Mouse (Mus musculus) gastrocnemius, postnatal 4 days (tissue): ENCODE measurements around the gene Zfp287. TPM values are rescaled to one million over a fixed set of nuclear protein-coding genes. Genes with fewer than 3 reads are reported as not detected.

Experiments used
- DNase-seq, 2 experiments: peaks; one replicate each; pipeline ENCODE4 v3.0.0; 2021 to 2022; ENCODE audit warnings: low spot score in 2 of 2, mixed read lengths in 2 of 2
- total RNA-seq, 2 experiments: library from RNA; stranded (reverse); gene quantifications; 2 replicates each; pipeline ENCODE4 v1.2.3; 2021

Gene Zfp287
- total RNA-seq, 2 experiments from 2014 or later: 3.6 to 4.7 TPM

- no peak for DNase-seq
These were observed 25.6 kb downstream of the Zfp287 start for GRCm38 (mm10) chr11:62706141-62706540.

GRCm38 (mm10) chr11:62701218-62701617 is 30.5 kb downstream of the Zfp287 start:
- DNase-seq: no peak

GRCm38 (mm10) chr11:62699749-62700148 is 32.0 kb downstream of the Zfp287 start:
- no peak for DNase-seq

- DNase-seq: no peak
These were observed 36.6 kb downstream of the Zfp287 start for GRCm38 (mm10) chr11:62695126-62695525.

GRCm38 (mm10) chr11:62693299-62694184 is 38.2 kb downstream of the Zfp287 start:
- peak in 1 of 2 experiments; percentile 21 for DNase-seq

- no peak for DNase-seq
These were observed 40.1 kb downstream of the Zfp287 start for GRCm38 (mm10) chr11:62691592-62691991.

- no peak for DNase-seq
These were observed 51.8 kb downstream of the Zfp287 start for GRCm38 (mm10) chr11:62679954-62680353.

- DNase-seq: no peak
These were observed 52.8 kb downstream of the Zfp287 start for GRCm38 (mm10) chr11:62678778-62679354.

- no peak for DNase-seq
These were observed 55.5 kb downstream of the Zfp287 start for GRCm38 (mm10) chr11:62676290-62676596.

GRCm38 (mm10) chr11:62675480-62676289 is 56.0 kb downstream of the Zfp287 start:
- DNase-seq: peak; percentile 35 to 62

- no peak for DNase-seq
These were observed 61.7 kb downstream of the Zfp287 start for GRCm38 (mm10) chr11:62670006-62670405.

- no peak for DNase-seq
These were observed 62.2 kb downstream of the Zfp287 start for GRCm38 (mm10) chr11:62669471-62669870.

- no peak for DNase-seq
These were observed 62.7 kb downstream of the Zfp287 start for GRCm38 (mm10) chr11:62668986-62669385.

- DNase-seq: no peak
These were observed 67.5 kb downstream of the Zfp287 start for GRCm38 (mm10) chr11:62664250-62664649.

- no peak for DNase-seq
These were observed 70.8 kb downstream of the Zfp287 start for GRCm38 (mm10) chr11:62660885-62661284.

GRCm38 (mm10) chr11:62652080-62652479 is 79.6 kb downstream of the Zfp287 start:
- DNase-seq: no peak

- no peak for DNase-seq
These were observed 80.1 kb downstream of the Zfp287 start for GRCm38 (mm10) chr11:62651563-62651962.

Other genes with a start within 250 kb of the Zfp287 start
- 10 to 100 TPM; 13.6 to 22.4 TPM for gene Cenpv, start 192.6 kb downstream of the Zfp287 start, total RNA-seq
- gene Ubb, start 180.7 kb downstream of the Zfp287 start, total RNA-seq: 1,000 to 10,000 TPM; 1,167 to 1,215 TPM
- gene Trpv2, start 157.4 kb downstream of the Zfp287 start, total RNA-seq: 1 to 10 TPM; 3.6 to 4.7 TPM
- gene Lrrc75a, start 83.4 kb downstream of the Zfp287 start, total RNA-seq: 10 to 100 TPM; 29.1 to 31.3 TPM
- 10 to 100 TPM; 24.2 to 26.0 TPM for gene Mmgt2, start 83.2 kb downstream of the Zfp287 start, total RNA-seq
- gene Gm10428, start 21.2 kb upstream of the Zfp287 start, total RNA-seq: not detected
- gene Zfp286, start 57.6 kb upstream of the Zfp287 start, total RNA-seq: 1 to 10 TPM; 5.1 to 5.7 TPM
- gene Trim16, start 88.3 kb upstream of the Zfp287 start, total RNA-seq: 10 to 100 TPM; 24.1 to 28.3 TPM
- 1 to 10 TPM in 1 of 2 experiments, under 1 TPM in 1; 0.96 to 1.1 TPM for gene Fbxw10, start 115.2 kb upstream of the Zfp287 start, total RNA-seq
- 10 to 100 TPM; 18.9 to 20.4 TPM for gene Tvp23b, start 147.6 kb upstream of the Zfp287 start, total RNA-seq
- gene Cdrt4, start 219.3 kb upstream of the Zfp287 start, total RNA-seq: under 1 TPM in 1 of 2 experiments, not detected in 1; 0.66 TPM